Mouse (Mus musculus): ENCODE results near the gene Ear6. TPM values are rescaled to one million over a fixed set of nuclear protein-coding genes. Genes with fewer than 3 reads are reported as not detected.
A peak's percentile ranks its signal among the peaks of the same experiment; 100 is the strongest.

Gene Ear6
- polyA plus RNA-seq, 1 experiment from 2014 or later, result 0.19 TPM

- H3K4me3 ChIP-seq (replicated peaks; ENCODE audit: low read length), result no peak overlapping the region
- no peaks in the 10 kb centered on the region for H3K9me3 ChIP-seq (replicated peaks; ENCODE audit: control insufficient read depth, low read length)
- H3K27me3 ChIP-seq (ENCODE audit: control insufficient read depth, insufficient read depth, low read length), result no peaks in the 10 kb centered on the region
- 88% methylated on average over 6 of the region's 6 CpGs for WGBS
- no peak overlapping the region for H3K9ac ChIP-seq (ENCODE audit: low read length)
- no peak overlapping the region for H3K27ac ChIP-seq (ENCODE audit: low read length)
- ATAC-seq (ENCODE audit: insufficient read depth, low FRiP score), result no peak
- no peak overlapping the region for H3K4me2 ChIP-seq (ENCODE audit: low read depth, low read length)
- H3K36me3 ChIP-seq (ENCODE audit: control insufficient read depth, insufficient read depth, low read length), result peaks cover 21% of the 10 kb centered on the region
- peaks cover 8% of the 10 kb centered on the region for H3K4me1 ChIP-seq (ENCODE audit: control insufficient read depth, insufficient read depth, low read length)
Observed at GRCm38 (mm10) chr14:51889833-51890232, 36.3 kb downstream of the Ear6 start.

- H3K4me1 ChIP-seq (ENCODE audit: control insufficient read depth, insufficient read depth, low read length), result no peaks in the 10 kb centered on the region
- no peaks in the 10 kb centered on the region for H3K9me3 ChIP-seq (replicated peaks; ENCODE audit: control insufficient read depth, low read length)
- peaks cover 12% of the 10 kb centered on the region for H3K36me3 ChIP-seq (ENCODE audit: control insufficient read depth, insufficient read depth, low read length)
- no peak for ATAC-seq (ENCODE audit: insufficient read depth, low FRiP score)
- H3K9ac ChIP-seq (ENCODE audit: low read length), result no peak within 1 kb of the TSS
- peak within 1 kb of the TSS; percentile 46; the same call in 1 of the 2 replicates for H3K27ac ChIP-seq (ENCODE audit: low read length)
- no peak within 1 kb of the TSS for H3K4me2 ChIP-seq (ENCODE audit: low read depth, low read length)
- no peaks in the 10 kb centered on the region for H3K27me3 ChIP-seq (ENCODE audit: control insufficient read depth, insufficient read depth, low read length)
- 92% methylated on average over 9 of the region's 9 CpGs for WGBS
- H3K4me3 ChIP-seq (replicated peaks; ENCODE audit: low read length), result no peak within 1 kb of the TSS
Observed at GRCm38 (mm10) chr14:51892191-51892939, 38.9 kb downstream of the Ear6 start, which contains the start of gene Slc39a2. Slc39a2 (plus strand) TSS chr14:51892889.

- 24% methylated on average over 10 of the region's 10 CpGs for WGBS
- ATAC-seq (ENCODE audit: insufficient read depth, low FRiP score), result peak; percentile 82
Observed at GRCm38 (mm10) chr14:51893094-51893794, 39.7 kb downstream of the Ear6 start.

GRCm38 (mm10) chr14:51893809-51894208, 40.3 kb downstream of the Ear6 start:
- Histone ChIP-seq H3K9me3 (replicated peaks; ENCODE audit: control insufficient read depth, low read length) (no peaks in the 10 kb centered on the region), H3K9ac (ENCODE audit: low read length) (no peak overlapping the region), H3K36me3 (ENCODE audit: control insufficient read depth, insufficient read depth, low read length) (peaks cover 11% of the 10 kb centered on the region; the same call in 1 of the 2 replicates), H3K4me3 (replicated peaks; ENCODE audit: low read length) (no peak overlapping the region), H3K27ac (ENCODE audit: low read length) (no peak overlapping the region), H3K4me2 (ENCODE audit: low read depth, low read length) (no peak overlapping the region), H3K4me1 (ENCODE audit: control insufficient read depth, insufficient read depth, low read length) (no peaks in the 10 kb centered on the region), H3K27me3 (ENCODE audit: control insufficient read depth, insufficient read depth, low read length) (no peaks in the 10 kb centered on the region)
- 51% methylated on average over 3 of the region's 3 CpGs for WGBS
- ATAC-seq (ENCODE audit: insufficient read depth, low FRiP score), result no peak

More at GRCm38 (mm10) chr14:51893094-51893794, 39.7 kb downstream of the Ear6 start:
- Histone ChIP-seq H3K27me3 (ENCODE audit: control insufficient read depth, insufficient read depth, low read length) (no peaks in the 10 kb centered on the region), H3K4me1 (ENCODE audit: control insufficient read depth, insufficient read depth, low read length) (no peaks in the 10 kb centered on the region), H3K4me3 (replicated peaks; ENCODE audit: low read length) (no peak overlapping the region), H3K4me2 (ENCODE audit: low read depth, low read length) (no peak overlapping the region), H3K27ac (ENCODE audit: low read length) (peak overlapping the region; percentile 46; the same call in 1 of the 2 replicates), H3K36me3 (ENCODE audit: control insufficient read depth, insufficient read depth, low read length) (peaks cover 11% of the 10 kb centered on the region; the same call in 1 of the 2 replicates), H3K9me3 (replicated peaks; ENCODE audit: control insufficient read depth, low read length) (no peaks in the 10 kb centered on the region), H3K9ac (ENCODE audit: low read length) (no peak overlapping the region)

- no peak overlapping the region for H3K27ac ChIP-seq (ENCODE audit: low read length)
- no peaks in the 10 kb centered on the region for H3K4me1 ChIP-seq (ENCODE audit: control insufficient read depth, insufficient read depth, low read length)
- H3K4me3 ChIP-seq (replicated peaks; ENCODE audit: low read length), result no peak overlapping the region
- H3K9ac ChIP-seq (ENCODE audit: low read length), result 0 out of 2 replicates have a peak overlapping the region, but pooled peaks have one; percentile 2
- H3K36me3 ChIP-seq (ENCODE audit: control insufficient read depth, insufficient read depth, low read length), result peaks cover 11% of the 10 kb centered on the region; the same call in 1 of the 2 replicates
- no peaks in the 10 kb centered on the region for H3K27me3 ChIP-seq (ENCODE audit: control insufficient read depth, insufficient read depth, low read length)
- ATAC-seq (ENCODE audit: insufficient read depth, low FRiP score), result no peak
- no peak overlapping the region for H3K4me2 ChIP-seq (ENCODE audit: low read depth, low read length)
- no peaks in the 10 kb centered on the region for H3K9me3 ChIP-seq (replicated peaks; ENCODE audit: control insufficient read depth, low read length)
- WGBS, result 76% methylated on average over 14 of the region's 14 CpGs
Observed at GRCm38 (mm10) chr14:51895071-51895470, 41.6 kb downstream of the Ear6 start.

- Histone ChIP-seq H3K27ac (ENCODE audit: low read length) (no peak overlapping the region), H3K27me3 (ENCODE audit: control insufficient read depth, insufficient read depth, low read length) (no peaks in the 10 kb centered on the region), H3K4me2 (ENCODE audit: low read depth, low read length) (no peak overlapping the region), H3K9ac (ENCODE audit: low read length) (no peak overlapping the region), H3K4me1 (ENCODE audit: control insufficient read depth, insufficient read depth, low read length) (no peaks in the 10 kb centered on the region), H3K9me3 (replicated peaks; ENCODE audit: control insufficient read depth, low read length) (no peaks in the 10 kb centered on the region), H3K36me3 (ENCODE audit: control insufficient read depth, insufficient read depth, low read length) (peaks cover 9% of the 10 kb centered on the region; the same call in 1 of the 2 replicates), H3K4me3 (replicated peaks; ENCODE audit: low read length) (no peak overlapping the region)
- ATAC-seq (ENCODE audit: insufficient read depth, low FRiP score), result no peak
- 66% methylated on average over 6 of the region's 6 CpGs for WGBS
Observed at GRCm38 (mm10) chr14:51896019-51896418, 42.5 kb downstream of the Ear6 start.

- no peaks in the 10 kb centered on the region for H3K4me1 ChIP-seq (ENCODE audit: control insufficient read depth, insufficient read depth, low read length)
- H3K9me3 ChIP-seq (replicated peaks; ENCODE audit: control insufficient read depth, low read length), result no peaks in the 10 kb centered on the region
- no peak overlapping the region; the same call in 1 of the 2 replicates for H3K9ac ChIP-seq (ENCODE audit: low read length)
- H3K4me3 ChIP-seq (replicated peaks; ENCODE audit: low read length), result no peak overlapping the region
- no peak overlapping the region for H3K4me2 ChIP-seq (ENCODE audit: low read depth, low read length)
- H3K27ac ChIP-seq (ENCODE audit: low read length), result no peak overlapping the region
- peaks cover 3% of the 10 kb centered on the region; the same call in 1 of the 2 replicates for H3K36me3 ChIP-seq (ENCODE audit: control insufficient read depth, insufficient read depth, low read length)
- ATAC-seq (ENCODE audit: insufficient read depth, low FRiP score), result no peak
- 53% methylated on average over 8 of the region's 8 CpGs for WGBS
- H3K27me3 ChIP-seq (ENCODE audit: control insufficient read depth, insufficient read depth, low read length), result no peaks in the 10 kb centered on the region
Observed at GRCm38 (mm10) chr14:51896539-51897170, 43.2 kb downstream of the Ear6 start.

GRCm38 (mm10) chr14:51899351-51899750, 45.9 kb downstream of the Ear6 start:
- ATAC-seq (ENCODE audit: insufficient read depth, low FRiP score), result no peak
- Histone ChIP-seq H3K36me3 (ENCODE audit: control insufficient read depth, insufficient read depth, low read length) (no peaks in the 10 kb centered on the region), H3K4me1 (ENCODE audit: control insufficient read depth, insufficient read depth, low read length) (no peaks in the 10 kb centered on the region; the same call in 1 of the 2 replicates), H3K4me2 (ENCODE audit: low read depth, low read length) (no peak overlapping the region), H3K9me3 (replicated peaks; ENCODE audit: control insufficient read depth, low read length) (no peaks in the 10 kb centered on the region), H3K4me3 (replicated peaks; ENCODE audit: low read length) (no peak overlapping the region), H3K27me3 (ENCODE audit: control insufficient read depth, insufficient read depth, low read length) (no peaks in the 10 kb centered on the region), H3K27ac (ENCODE audit: low read length) (no peak overlapping the region), H3K9ac (ENCODE audit: low read length) (no peak overlapping the region)
- 93% methylated on average over 1 of the region's 1 CpGs for WGBS
